Mouse (Mus musculus): ENCODE results near the gene Gm12695. TPM values are rescaled to one million over a fixed set of nuclear protein-coding genes. Genes with fewer than 3 reads are reported as not detected.
A peak's percentile ranks its signal among the peaks of the same experiment; 100 is the strongest.

The Gm12695 gene
- not detected for total RNA-seq (2021)
- long read RNA-seq, experiment 1, result 0 reads
- long read RNA-seq, experiment 2, result 0 reads

GRCm38 (mm10) chr4:96785086-96785485 is at the start of gene Gm12695:
TSS of gene Gm12695 (minus strand) at chr4:96785186.
- DNase-seq, result no peak

DNA sequence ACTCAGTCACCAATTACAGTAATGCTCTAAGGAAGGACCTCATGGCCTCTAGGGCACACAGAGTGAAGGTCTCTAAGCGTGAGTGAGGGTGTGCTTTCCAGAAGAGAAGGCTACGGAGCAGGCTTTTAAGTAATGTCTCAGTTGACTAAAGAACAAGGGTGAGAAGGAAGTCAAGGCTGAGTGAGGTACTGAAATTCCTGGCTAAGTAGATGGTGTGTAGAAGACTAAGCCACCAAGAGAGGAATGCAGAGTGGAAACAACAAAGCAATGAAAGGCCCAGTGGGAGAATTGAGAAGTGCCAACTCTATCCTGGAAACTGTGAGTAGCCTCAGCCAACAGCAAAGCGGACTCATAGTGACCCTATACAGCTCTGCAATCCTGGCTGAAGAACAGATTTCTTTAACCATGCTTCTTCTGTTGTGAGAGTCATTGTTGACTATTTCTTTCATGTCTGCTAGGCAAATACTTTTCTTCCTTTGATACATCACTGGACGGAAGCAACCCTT is 40.6 kb upstream of the Gm12695 start:
- no peak for DNase-seq

DNA sequence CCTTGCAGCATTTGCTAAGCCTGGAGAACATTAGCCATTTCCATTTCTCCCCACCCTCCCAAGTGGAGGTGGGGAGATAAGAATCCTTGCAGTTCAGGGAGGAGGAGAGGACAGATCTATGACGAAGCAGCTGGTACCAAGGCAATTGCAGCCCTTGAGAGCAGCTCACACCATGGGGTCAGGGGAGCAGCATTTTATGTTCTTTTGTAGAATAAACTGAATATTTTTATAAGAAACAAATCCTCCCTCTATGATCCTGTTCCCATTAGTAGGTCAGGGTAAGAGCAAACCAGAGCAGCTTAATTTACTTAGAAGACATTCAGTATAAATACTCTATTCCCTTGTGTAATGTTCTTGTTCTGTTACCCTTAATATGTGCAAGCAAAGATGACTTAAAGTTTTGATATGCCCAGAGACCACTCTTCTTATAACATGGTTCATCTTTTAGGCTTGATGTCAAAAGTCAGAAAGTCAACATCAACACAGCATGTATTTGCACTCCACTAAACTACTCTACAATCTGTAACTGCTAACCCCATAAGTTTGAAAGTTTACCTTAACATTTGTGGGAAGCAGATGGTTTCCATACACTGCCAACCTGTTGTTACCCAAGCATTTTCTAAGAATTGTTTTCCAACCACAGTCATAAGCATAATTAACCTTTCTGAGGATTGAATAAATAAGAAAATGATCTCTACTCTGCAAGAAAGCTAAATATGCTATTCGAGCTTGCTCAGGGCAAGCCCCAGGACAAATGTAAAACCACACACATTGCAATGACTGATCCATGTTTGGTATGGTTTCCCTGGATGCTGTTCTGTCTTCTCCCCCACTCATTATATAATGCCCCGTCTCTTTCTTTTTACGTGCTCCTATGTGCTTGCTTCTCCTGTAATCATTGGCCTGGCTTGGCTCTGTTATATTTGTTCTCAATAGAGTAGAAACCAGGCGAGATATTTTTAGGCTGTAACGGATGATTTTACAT is 22.1 kb upstream of the Gm12695 start:
- DNase-seq, result no peak

GRCm38 (mm10) chr4:96799380-96800157 is 14.6 kb upstream of the Gm12695 start:
- no peak for DNase-seq

DNA sequence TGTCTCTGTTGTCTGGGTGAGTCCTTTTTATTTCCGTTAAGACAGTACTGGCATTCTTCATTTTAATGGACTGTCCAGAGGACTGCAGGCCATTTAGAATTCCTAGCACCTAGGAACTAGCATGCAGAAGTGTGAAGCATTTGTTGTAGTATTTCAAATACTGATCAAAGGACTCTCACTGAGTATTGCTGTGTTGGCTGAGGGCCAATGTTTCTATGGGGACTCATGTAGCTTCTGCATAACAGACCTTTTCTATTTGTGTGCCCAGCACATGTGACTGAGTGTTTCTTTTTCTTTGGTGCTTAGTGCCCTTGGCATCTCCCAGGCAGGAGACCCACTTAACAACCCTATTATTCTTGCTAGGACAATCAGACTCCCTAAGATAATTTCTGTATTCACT is 12.6 kb upstream of the Gm12695 start:
- no peak for DNase-seq

DNA sequence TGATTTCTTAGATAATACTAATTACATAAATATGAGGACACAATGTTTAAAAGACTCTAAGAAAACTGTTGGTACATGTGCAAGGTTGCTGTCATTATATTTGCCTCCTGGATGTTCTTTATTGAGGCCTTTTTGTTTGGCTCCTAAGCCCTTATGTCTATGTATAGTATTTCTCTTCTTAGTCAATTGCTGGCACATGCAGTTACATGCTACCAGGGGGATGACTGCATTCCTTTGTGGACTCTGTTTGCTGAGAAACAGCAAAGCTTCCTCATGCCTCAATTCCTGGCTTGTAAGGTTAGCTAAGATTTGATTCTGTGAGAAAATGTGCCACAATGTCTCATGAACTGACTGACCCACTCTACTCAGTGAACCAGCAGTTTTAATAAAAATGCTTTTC is 6.3 kb upstream of the Gm12695 start:
- DNase-seq, result no peak

DNA sequence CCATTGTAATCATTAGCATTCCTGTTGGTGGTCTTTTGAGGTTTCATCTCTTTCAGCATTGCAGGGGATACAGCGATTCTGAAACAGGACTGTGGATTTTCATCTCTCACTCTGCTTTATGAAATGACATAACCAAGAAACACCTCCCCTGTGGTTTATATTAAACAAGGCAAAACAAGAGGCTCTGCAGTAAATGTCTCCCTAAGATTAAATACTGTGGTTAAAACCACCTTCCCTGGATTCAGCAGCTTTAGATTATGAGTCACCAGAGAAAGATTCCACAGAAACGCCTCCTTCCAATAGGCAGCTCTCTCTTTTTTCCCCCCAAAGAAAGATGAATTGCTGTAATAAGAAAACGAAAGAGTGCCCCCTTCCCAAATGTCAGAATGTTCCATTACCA is 4.9 kb upstream of the Gm12695 start:
- no peak for DNase-seq

GRCm38 (mm10) chr4:96786610-96787009 is 1.6 kb upstream of the Gm12695 start:
- DNase-seq, result no peak

- DNase-seq, result peak; percentile 70
Measured at GRCm38 (mm10) chr4:96772966-96773566, 11.9 kb downstream of the Gm12695 start.

DNA sequence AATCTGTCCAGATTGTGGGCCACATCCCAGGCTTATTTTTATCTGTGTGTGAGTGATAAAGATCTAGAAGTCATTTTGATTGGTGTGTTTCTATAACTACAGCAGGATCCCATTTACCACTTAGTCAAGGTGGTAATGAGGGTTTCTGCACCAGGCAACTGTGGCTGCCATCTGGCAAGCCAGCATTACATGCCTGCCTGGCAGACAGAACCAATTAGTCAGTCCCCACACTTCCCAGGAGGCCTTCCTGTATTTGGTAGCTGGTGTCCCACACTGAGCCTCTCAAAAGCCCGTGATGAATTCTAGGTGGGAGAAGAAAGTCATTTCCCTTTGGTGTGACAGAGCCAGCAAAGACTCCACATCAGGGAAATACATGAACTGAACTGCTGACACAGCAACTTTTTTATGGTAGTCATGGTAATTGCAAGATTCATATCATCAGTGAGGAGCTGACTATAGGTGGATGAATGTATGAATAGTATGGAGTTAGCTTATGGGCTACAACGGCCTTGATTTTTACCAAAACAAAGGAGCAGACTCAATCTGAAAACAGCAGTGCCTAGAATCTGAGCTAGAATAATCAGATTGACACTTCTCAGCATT is 18.5 kb downstream of the Gm12695 start:
- no peak for DNase-seq

- no peak for DNase-seq
Measured at GRCm38 (mm10) chr4:96751953-96752352, 33.0 kb downstream of the Gm12695 start.

- no peak for DNase-seq
Measured at GRCm38 (mm10) chr4:96740472-96740871, 44.5 kb downstream of the Gm12695 start.

GRCm38 (mm10) chr4:96729256-96729655 is 55.7 kb downstream of the Gm12695 start:
- DNase-seq, result no peak

DNA sequence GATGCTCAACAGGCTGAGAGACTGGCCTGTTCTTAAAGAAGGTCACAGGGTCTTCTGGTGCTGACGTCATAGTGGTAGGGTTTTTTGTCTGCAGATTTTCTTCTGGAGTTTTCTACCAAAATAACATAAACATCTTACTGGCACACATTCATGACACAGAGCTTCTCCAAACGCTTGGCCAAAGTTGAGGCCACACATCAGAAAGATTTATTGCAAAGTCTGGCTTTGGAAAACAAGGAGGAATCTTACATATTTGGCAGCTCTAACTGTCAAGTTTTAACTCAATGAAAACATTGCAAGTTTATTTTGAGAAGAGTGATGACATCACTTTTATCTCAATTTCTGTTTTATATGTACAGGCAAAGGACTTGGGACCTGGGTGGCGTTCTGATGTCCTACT is 56.8 kb downstream of the Gm12695 start:
- no peak for DNase-seq

GRCm38 (mm10) chr4:96725415-96726055 is 59.5 kb downstream of the Gm12695 start:
- DNase-seq, result peak; percentile 14

- DNase-seq, result no peak
Measured at GRCm38 (mm10) chr4:96722301-96722700, 62.7 kb downstream of the Gm12695 start.

DNA sequence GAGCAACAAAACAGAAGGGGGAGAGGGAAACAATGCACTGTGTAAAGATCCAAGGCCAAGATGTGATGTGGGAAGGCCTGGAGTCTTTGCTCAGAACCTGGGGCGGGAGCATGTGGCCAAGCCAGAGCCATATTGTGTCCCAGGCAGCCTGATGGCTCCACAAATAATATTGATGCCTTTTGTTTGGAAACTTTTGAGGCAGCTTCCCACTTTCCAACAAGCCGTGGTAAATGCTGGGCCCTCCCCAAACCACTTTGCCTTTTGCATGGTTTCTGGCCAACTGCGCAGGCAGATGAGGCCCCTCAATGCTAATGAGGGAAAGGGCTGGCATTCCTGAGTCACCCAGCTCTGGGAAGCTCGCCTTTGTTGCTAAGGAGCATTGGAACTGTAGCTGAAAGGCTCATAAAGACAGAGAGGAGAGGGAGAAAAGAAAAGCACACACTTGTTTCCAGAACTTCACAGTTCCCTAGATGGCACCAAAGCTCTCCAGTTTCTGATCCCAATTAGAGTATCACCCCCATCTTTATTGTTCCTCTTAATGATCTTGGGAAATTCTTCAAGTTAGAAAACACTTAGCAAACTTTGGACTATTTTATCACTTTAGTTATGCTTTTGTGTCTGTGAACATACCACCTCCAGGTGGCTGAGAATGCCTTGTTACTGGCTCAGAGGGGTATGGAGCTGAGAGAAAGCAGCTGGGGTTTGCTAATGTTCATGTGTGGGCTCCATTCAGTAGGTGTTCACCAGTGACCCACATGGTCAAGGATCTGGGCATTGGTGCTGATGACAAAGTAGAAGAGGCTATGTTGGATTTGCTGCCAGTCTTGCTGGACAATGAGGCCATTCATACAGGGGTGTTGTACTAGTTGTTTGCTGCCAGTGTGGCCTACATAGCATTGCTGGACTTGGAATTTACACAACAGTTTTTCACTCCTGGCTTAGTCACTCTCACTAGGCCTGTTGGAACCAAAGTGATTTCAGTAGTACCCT is 65.7 kb downstream of the Gm12695 start:
- peak; percentile 18 for DNase-seq

DNA sequence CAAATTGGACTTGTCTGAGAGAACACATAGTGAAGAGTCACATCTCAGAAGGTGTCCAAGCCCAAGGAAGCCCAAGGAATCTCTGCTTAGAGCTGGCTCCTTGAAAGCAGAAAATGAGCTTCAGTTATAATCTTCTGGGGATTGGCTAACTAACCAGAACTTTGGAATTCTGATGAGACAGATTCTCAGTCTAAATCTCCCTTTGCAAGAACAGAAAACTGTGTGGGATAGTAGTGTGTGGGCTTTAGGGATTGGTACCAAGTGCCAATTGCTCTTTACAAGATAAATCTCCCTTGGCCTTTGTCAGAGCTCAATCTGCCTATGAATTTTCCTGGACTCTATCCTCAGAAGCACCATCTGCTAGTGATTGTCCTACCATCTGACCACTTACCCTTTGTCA is 66.5 kb downstream of the Gm12695 start:
- no peak for DNase-seq

- peak; percentile 13 for DNase-seq
Measured at GRCm38 (mm10) chr4:96705281-96705951, 79.6 kb downstream of the Gm12695 start.

GRCm38 (mm10) chr4:96698218-96698561 is 86.8 kb downstream of the Gm12695 start:
- no peak for DNase-seq

Data from gastrocnemius, postnatal 25 days (tissue).